Mouse (Mus musculus) spleen, embryonic (tissue): ENCODE data around the gene Icosl.
"Not testable (repeated sequence)": the region's sequence is repeated elsewhere in the genome, so short reads cannot be mapped to it uniquely, and the experiment has no call there.

Experiments used
- CTCF ChIA-PET: fragments of 350-600 bp; sonication (Branson Sonifier 250); formaldehyde crosslinking; loops from one replicate; lab custom pipeline; 2022; lab: Charles Lee

Icosl gene

DNA sequence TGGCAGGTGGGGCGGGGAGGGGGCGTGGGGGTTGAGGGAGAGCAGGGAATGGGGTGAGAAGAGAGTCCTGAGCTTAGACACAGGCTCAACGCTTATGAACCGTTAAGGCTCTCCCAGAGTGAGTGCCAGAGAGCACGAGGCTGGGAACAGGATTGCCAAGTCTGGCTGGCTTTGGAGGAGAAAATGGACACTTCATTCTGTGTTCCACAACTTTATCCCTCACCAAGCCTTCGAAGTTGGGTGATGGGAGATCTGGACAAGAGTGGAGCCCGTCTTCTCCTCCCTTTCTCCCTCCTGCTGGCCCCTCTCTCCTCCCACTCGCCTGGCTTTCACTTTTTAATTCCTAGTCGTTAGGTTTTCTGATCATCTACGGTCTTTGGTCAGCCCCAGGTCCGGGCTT, 561 bp upstream of the Icosl start:
- CTCF ChIA-PET, result interaction anchor here (1.1 kb wide), 1 partner anchor 92 kb away, joined by 4 read pairs; no protein-coding TSS in a partner anchor

DNA sequence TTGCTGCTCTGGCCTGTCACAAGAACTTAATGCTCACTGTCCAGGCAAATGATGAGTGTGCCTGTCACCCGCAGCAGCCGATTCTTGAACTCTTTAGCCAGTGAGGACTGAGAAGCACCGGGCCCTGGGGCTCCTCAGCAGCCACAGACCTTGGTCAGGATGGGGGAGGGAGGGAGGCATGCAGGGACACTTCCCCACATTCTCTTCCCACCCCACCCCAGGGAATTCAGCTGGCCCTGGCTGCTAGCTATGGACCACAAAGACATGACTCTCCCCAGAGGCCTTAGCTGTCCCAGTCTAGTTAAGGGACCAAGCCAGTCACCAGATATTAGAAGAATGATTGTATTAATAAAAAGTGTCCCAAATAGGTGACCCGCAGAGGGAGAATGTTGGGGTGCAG, 5.0 kb downstream of the Icosl start:
- CTCF ChIA-PET, result interaction anchor here (1.3 kb wide), 1 partner anchor 12 kb away, joined by 3 read pairs; no protein-coding TSS in a partner anchor

DNA sequence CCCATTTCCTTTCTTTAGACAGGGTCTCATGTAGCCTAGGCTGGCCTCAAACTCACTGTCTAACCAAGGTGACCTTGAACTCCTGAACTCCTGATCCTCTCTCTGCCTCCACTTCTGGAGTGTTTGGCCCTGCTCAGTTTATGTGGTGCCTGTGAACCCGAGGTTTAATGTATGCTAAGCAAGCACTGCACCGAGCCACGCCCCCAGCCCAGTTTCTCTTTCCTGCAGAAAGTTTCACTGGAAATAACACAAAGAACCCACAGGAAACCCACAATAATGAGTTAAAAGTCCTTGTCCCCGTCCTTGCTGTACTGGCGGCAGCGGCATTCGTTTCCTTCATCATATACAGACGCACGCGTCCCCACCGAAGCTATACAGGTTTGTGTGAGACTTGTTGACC, 5.9 kb downstream of the Icosl start:
- CTCF ChIA-PET, result interaction anchor here (0.6 to 1.3 kb wide), 2 partner anchors 12 to 14 kb away, joined by 3 to 5 read pairs; no protein-coding TSS in a partner anchor

GRCm38 (mm10) chr10:78077862-78078261, 8.8 kb downstream of the Icosl start:
- CTCF ChIA-PET, result no interaction called here

GRCm38 (mm10) chr10:78078276-78078675, 9.2 kb downstream of the Icosl start:
- CTCF ChIA-PET, result no interaction called here

- CTCF ChIA-PET, result no interaction called here
Observed at GRCm38 (mm10) chr10:78079955-78080591, 11.0 kb downstream of the Icosl start.

DNA sequence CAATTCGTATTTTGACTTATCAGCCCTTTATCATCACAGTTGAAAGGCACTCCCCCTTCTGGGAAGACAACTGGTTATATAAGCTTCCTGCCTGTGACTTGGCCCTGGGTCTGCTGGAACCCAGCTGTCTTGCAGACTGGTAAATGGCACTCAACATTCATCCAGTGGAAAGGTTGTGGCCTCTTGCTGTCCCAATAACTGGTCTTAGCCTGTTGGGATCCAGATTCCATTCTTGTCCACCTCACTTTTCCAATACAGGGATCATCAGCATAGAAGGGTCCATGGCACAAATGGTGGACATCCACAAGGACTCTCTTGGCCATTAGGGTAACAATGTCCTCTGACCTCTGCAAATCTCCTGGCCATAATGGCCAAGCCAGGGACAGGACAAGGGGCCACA, 15.0 kb downstream of the Icosl start:
- CTCF ChIA-PET, result interaction anchor here (0.9 to 1.2 kb wide), 2 partner anchors 65 to 83 kb away, joined by 3 to 10 read pairs; no protein-coding TSS in a partner anchor

GRCm38 (mm10) chr10:78085711-78086110, 16.6 kb downstream of the Icosl start:
- CTCF ChIA-PET, result interaction anchor here (1.3 kb wide), 1 partner anchor 74 kb away, joined by 3 read pairs; no protein-coding TSS in a partner anchor

GRCm38 (mm10) chr10:78086444-78087061, 17.5 kb downstream of the Icosl start:
- CTCF ChIA-PET, result interaction anchor here (0.9 to 1.3 kb wide), 2 partner anchors 12 to 73 kb away, joined by 3 read pairs; no protein-coding TSS in a partner anchor

- CTCF ChIA-PET, result interaction anchor here (0.6 to 1.3 kb wide), 3 partner anchors 13 to 72 kb away, joined by 3 to 4 read pairs (median 3); no protein-coding TSS in a partner anchor
Observed at GRCm38 (mm10) chr10:78087101-78087511, 18.0 kb downstream of the Icosl start.

- CTCF ChIA-PET, result no interaction called here
Observed at GRCm38 (mm10) chr10:78090246-78090645, 21.1 kb downstream of the Icosl start.

DNA sequence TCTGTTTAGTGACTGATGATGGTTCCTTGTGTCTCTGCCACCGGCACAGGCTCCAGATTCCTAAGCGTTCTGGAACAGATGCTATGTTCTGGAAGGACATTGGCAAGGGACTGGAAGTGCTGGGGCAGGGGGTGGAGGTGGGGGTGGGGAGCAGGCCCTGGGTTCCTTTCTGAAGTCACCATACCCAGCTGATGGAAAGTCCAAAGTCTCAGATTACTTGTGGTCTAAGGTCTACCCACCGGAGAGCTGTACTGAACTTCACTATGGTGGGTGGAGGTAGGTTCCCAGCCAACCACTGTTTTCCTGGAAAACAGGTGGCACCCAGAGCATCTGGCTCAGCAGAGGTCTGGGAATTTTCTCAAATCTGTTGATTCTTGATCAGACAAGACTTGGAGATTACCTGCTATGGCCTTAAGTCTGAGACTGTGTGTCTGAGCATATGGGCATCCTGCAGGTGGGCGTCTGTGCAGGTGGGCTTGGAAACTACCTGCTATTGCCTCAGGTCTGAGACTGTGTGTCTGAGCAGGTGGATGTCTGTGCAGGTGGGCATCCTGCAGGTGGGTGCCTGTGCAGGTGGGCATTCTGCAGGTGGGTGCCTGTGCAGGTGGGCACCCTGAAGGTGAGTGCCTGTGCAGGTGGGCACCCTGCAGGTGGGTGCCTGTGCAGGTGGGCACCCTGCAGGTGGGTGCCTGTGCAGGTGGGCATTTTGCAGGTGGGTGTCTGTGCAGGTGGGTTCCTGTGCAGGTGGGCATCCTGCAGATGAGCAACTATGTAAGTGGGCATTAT, 21.8 kb downstream of the Icosl start:
- CTCF ChIA-PET, result no interaction called here

DNA sequence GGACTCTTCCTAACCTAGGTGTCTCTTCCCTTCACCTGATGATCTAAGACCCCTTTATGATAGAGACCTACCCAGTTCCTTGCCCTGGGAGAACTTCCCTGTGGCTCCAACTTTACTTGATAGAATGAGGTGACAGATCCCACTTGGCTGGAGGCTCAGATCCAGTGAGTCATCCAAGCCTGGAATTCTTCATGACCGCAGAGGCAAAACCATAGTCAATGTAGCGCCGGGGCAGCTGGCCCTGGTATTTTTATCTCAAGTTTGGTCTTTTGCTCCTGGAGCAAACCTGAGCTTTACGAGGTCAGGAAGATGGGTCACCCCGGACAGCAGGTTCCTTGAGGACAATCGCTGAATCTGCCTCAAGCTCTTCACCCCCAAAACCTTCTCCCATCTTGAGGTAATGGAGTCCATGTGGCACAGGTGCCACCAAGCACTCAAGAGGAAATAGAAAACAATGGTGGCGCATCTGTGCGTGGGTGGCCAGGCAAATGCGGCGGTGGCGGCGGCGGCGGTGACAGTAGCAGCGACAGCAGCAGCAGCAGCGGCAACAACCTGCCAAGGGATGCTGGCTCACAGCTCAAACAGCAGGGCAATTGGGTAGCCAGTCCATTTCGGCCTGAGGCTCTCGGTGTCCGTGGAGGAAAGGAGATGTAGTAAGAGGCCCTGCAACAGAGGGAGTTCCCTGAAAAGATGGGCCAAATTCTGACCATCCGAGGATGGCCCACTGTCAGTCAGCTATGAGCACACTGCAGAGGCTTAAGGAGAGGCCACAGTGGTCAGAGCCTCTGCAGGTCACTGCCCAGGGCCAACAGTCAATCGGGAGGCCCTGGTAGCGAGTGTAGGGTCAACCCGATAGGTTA, 23.0 kb downstream of the Icosl start:
- CTCF ChIA-PET, result interaction anchor here (0.5 to 1.2 kb wide), 2 partner anchors 16 to 56 kb away, joined by 3 to 5 read pairs; no protein-coding TSS in a partner anchor

DNA sequence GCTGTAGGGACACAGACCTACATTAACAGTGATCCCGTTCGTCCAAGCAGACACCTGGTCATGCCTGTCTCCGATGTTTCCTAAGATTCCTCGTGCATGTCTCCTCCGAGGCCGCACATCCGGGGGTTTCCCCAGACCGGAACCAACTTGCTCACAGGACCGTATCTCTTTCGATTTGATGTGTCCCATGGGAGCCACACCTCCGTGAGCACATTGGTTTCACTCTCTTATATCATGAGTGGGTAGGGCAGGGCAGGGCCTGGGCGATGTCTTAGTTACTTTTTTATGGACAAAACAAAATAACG, 23.6 kb downstream of the Icosl start:
- CTCF ChIA-PET, result interaction anchor here (0.5 to 1.2 kb wide), 3 partner anchors 16 to 370 kb away, joined by 3 to 5 read pairs (median 3); no protein-coding TSS in a partner anchor

DNA sequence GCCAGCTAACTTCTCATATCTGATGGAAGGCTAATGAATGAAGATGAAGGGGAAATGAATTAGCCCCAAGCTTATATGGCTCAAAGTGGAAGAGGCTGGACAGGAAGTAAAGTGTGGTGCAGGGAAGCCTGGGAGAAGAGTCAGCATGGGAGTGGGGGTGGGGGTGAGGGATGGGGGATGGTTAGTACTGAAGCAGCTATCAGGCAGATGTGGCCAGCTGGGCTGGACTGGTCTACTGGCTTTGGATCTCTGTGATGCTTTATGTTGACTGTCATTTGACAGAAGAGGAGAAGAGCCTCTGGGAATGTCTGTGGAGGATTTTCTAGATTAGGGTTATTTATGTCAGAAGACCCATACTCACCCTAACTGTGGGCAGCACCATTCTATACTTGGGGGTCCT, 26.1 kb downstream of the Icosl start:
- CTCF ChIA-PET, result no interaction called here

DNA sequence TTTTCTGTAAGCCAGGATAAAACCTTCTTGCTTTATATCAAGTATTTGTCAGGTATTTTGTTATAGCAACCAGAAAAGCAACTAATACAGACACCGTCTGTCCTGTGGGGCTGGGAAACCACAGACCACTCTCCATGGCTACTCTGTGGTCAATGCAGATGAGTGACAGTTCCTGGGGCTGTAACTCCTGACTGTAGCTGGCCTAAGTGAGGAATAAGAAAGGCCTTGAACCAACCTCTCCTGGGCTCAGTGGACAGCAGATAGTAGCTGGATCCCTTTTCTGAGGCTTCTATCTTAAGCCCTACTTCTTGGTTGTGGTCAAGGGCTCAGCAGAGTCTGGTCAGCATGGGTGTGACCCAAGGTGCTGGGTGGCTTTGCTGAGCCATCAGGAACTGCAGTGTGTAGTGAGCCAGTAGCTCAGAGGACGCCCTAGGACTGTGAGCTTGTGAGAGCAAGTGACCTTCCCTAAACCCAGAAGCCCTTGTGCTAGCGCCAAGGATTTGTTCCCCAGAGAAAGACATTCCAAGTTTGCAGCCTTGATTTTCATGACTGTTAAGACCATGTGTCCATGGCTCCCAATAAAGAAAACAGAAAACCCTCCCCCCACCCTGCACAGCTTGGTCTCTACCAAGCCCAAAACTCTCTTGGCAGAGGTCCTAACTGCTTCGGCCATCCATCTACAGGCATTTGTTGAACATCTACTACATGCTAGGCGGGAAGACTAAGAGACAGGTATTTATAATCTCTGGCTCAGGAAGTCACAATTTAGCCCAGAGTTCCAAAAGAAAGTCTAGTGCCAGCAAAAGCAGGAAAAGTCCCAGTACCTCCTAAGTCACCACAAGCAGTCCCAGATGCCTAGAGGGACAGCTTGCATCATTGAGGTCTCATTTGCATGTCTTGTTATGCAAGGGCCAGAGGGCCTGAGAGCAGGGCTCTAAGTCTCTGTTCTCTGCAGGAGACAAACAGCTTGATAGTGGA, 27.1 kb downstream of the Icosl start:
- CTCF ChIA-PET, result no interaction called here

GRCm38 (mm10) chr10:78099860-78100259, 30.8 kb downstream of the Icosl start:
- CTCF ChIA-PET, result not testable (repeated sequence)

DNA sequence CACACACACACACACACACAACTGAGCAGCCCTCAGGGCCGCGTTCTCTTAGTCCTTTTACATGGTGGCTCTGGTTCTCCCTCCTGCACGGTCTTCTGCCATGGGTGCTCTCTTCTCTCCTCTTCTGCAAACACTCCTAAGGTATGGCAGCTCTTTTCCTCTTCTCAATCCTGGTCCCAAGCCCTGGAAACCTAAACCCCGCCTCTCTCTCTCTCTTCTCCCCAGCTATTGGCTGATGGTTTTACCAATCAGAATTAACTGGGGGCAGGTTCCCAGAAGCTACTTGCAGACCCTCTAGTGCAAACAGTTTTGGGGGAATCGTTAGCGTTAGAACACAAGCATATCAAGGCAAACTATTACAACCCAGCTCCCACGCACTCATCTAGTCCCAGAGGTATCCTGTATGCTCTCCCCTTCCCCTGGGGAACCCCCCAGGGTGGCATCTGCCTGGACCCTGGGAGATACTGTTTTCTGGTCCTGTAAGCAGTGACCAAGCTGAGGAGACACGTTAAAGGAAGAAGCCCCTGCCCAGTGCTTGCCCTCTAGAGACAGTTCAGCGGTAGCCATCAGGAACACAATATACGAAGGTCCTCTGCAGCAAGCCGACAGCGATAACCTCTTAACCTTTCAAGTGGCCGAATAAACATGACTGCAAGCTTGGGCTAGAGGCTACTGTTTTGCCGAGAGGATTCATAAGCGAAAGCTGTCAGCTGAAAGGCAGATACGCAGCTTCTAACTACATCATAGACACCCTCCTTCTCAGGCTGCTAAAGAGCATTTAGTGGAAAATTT, 32.1 kb downstream of the Icosl start:
- CTCF ChIA-PET, result no interaction called here
